Mouse (Mus musculus): ENCODE results near the gene Grik3.

DNA sequence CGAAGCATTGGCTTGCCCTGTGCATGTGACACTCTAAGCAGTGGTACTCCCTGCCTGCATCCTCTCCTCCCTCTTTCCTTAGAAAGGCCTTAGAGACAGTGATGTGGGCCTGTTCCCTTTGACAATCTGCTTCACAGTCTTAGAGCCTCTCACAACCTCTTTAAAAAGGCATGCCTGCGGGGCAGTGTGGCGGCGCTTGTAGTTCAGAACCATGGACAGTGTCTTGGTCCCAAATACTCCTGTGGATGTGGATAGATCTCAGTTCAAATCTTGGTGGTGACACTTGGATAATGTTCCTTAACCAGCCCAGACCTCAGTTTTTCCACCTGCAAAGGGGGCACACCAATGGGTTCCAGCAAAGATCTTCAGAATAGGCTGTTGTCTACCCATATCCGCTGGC, 28.4 kb downstream of the Grik3 start:
- TF ChIP-seq CTCF (IDR thresholded peaks at IDR 0.05; ENCODE audit: low read depth) (no peak), EP300 (optimal IDR thresholded peaks at IDR 0.05) (no peak)
